Mouse (Mus musculus): ENCODE measurements around the gene Dhrs1.

The Dhrs1 gene

DNA sequence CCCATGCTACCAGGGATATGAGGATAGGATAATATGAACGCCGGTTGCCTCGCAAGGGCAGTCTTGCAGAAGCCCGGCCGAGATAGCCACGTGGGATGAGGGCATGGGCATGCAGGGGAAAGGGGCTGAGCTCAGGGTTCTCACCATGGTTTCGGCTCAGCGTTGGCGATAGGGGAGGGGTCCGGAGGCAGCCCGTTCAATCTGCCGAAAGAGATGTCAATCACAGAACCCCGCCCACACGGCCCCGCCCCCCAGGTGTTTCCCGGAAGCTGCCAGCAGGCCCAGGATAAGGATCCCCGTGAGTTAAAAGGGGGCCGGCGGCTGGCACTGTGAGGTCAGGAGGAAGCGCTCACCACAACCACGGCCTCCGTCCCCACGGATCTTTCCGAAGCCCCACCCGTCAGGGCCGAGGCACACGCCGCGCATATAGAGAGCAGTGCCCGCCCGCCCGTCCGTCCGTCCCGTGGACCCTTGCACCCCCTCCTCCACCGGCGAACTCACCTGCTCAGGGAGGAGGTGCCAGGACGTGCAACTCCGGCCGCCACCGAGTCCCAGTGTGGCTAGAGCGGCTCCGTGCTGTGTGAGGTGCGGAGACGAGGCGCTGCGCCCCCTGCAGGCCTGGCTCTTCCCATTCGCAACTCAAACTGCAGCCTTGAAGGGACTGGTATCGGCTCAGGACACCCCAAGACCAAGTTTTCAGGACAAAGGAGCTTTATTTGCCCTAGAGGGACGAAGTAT lies 23.6 kb downstream of the Dhrs1 start, which contains the start of gene Rabggta:
Gene Rabggta, minus strand, starts transcription at position 564 of the 738 bp plus-strand sequence.
- DNase-seq (ENCODE audit: low spot score in 2 of 2), result peak; percentile 81 to 89

DNA sequence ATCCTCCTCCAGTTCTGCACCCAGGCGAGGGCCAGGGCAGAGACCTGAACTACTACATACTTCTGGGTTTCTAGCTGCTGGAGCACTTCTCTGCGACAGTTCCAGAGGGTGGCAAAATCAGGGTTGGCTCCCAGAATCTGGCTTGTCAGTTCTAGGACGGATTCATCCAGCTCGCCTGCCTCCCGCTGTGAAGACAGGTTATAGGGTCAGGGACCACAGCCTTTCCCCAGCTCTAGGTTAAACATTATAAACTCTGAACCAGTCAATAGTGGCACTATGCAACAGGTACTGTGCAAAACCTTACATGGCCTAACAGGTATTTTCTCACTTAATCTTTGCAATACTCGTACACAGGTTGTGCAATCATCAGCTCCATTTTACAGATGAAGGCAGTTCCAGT lies 24.4 kb downstream of the Dhrs1 start:
- no peak for DNase-seq (ENCODE audit: low spot score in 2 of 2)

DNA sequence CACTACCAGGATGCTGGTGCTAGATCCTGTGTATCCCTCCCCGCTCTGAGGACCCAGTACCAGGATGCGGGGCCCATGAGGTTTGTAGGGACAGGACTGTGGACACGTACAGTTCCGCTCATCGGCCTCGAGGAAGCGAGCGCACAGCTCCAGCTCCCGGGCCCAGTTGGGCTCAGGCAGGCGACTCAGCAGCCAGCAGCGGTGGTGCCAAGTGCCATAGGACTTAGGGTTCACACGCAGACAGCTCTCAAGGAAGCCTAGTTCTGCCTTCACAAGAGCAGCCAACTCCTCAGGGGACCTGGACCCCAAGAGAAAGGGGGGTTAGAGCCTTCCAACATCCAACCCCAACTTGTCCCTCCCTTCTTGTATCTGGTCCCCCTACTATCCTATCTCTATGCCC lies 24.8 kb downstream of the Dhrs1 start:
- DNase-seq (ENCODE audit: low spot score in 2 of 2), result no peak

DNA sequence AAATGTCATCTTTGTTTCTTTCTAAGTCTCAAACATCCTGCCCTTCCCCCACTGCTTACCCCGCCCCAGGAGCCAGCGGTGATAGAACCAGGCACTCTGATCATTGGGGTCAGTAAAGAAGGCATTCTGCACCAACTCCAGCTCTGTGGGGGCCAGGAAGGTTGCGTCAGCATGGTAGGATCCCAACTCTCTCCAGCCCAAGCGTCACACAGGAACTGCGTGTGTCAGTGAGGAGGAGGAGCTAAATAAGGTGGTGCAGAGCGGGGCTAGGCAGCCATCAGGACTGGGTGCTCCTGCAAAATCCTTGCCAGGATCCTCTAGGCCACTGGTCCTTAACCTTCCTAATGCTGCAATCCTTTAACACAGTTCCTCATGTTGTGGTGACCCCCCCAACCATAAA lies 25.8 kb downstream of the Dhrs1 start:
- no peak for DNase-seq (ENCODE audit: low spot score in 2 of 2)

- no peak for DNase-seq (ENCODE audit: low spot score in 2 of 2)
Measured at GRCm38 (mm10) chr14:55716884-55717283, 28.6 kb downstream of the Dhrs1 start.

DNA sequence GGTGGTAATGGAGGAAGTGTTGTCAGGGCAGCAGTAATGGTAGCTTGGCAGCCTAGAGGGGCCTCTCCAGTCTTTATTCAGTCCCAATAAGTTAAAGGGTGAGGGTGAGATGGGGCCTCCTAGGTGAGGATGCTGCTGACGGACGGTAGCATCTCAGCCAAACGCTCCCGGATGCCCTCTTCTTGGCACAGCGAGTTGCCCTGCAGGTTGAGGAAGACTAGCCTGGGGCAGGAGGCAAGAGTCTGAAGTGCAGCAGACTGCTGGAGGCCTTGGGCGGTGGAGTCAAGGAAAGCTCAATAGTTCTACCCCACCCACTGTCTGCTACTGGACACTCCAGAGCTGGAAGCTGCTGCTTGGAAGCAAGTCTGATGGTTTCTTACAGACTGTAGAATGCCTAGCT lies 29.2 kb downstream of the Dhrs1 start:
- DNase-seq (ENCODE audit: low spot score in 2 of 2), result no peak

- DNase-seq (ENCODE audit: low spot score in 2 of 2), result no peak
Measured at GRCm38 (mm10) chr14:55714893-55715292, 30.6 kb downstream of the Dhrs1 start.

DNA sequence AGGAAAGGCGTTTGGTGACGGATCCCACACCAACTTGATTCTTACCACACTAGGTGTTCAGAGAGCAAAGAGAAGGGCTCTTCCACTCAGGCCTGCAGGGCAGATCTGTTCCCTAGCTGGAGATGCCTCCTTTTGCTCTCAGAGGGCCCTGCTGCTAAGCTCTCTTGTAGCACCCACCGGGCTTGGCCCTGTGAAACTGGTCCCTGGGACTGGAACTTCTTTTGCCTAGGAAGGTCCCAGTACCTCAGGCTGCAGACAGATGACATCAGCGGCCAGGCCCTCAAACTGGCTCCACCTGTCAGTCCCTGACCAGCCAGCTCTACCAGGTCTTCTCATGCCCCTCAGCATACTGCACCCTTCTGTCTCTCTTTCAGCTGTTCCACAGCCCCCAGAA lies 31.8 kb downstream of the Dhrs1 start, which contains the start of gene Tgm1:
Gene Tgm1, minus strand, starts transcription at position 198 of the 394 bp plus-strand sequence.
- no peak for DNase-seq (ENCODE audit: low spot score in 2 of 2)

GRCm38 (mm10) chr14:55713007-55713728 lies 32.3 kb downstream of the Dhrs1 start:
- DNase-seq (ENCODE audit: low spot score in 2 of 2), result peak; percentile 40 to 43

DNA sequence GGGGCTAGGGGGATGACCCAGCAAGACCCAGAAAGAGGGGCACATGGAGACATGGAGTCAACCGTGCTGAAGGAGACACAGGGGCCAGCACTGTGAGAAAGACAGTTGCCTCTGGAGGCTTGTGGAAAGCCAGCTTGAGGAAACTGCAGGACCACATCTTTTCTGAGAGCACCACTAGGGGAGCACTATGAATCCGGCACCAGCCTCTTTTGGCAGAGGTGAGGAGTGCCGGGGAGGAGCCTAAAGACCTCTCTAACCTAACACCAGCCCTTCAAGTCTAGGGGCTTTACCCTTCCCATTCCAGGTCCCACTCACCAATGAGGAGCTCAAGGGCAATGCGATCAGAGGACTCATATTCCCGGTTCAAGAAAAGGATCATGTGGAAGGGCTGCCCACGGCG lies 33.7 kb downstream of the Dhrs1 start:
- no peak for DNase-seq (ENCODE audit: low spot score in 2 of 2)

DNA sequence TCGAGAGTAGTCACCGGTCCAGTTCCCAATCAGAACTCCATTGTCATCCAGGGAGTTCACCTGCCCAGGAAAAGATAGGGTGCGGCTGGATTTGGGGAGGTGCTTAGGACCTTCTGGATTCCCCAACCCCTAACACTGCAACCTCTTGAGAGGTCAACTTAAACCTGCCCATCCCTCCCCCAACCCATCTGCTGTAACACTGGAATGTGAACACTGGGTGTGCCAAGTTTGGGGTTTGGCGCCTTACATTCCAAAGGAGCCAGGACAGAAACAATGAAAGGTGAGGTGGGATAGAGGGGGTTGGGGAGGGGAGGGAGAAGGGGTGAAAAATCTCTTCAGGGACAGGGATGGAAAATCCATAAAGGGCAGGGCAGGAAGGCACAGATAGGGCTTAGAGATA lies 36.0 kb downstream of the Dhrs1 start:
- no peak for DNase-seq (ENCODE audit: low spot score in 2 of 2)

DNA sequence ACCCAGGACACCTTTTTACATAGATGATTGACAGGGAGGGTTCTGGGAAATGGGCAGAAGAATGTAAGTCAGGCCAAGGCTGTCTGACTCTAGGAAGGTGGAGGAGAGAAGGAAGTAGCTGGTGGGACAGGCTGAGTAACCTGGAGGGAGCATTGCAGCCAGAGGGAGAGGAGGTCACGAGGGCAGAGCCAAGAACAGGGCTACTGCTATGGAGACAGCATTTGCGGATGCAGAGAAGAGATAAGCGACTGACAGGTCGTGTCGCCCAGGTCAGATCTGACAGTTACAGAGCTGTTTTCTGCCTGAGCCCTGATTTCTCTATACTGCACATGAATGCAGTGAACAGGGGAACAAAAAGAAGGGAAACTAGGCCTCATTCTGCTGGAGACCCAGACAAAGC lies 38.1 kb downstream of the Dhrs1 start:
- no peak for DNase-seq (ENCODE audit: low spot score in 2 of 2)

DNA sequence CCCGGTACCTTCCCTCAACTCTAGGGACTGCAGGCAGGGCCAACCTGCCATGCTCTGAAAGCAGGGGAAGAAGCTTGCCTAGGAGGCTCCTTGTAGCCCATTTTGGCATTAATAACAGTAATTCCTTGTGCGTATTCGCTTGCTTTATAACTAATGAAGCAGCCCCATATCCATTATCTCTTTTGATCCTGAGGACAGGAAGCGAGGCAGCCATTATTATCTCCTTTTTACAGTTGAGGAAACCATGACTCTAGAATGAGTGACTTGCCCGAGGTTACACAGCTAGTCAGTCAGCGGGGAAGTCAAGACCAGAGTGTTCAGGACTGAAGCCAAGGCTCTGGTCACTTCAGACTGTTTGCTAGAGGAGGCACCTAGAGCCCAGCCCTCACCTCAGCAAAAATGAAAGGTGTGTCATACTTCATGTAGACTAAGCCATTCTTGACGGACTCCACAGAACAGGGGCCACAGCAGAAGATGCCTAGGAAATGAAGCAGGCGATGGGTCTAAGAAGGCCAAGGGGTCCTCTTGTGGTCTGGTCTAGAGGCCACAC lies 39.4 kb downstream of the Dhrs1 start:
- no peak for DNase-seq (ENCODE audit: low spot score in 2 of 2)

GRCm38 (mm10) chr14:55702761-55703160 lies 42.7 kb downstream of the Dhrs1 start:
- DNase-seq (ENCODE audit: low spot score in 2 of 2), result no peak

- DNase-seq (ENCODE audit: low spot score in 2 of 2), result no peak
Measured at GRCm38 (mm10) chr14:55701131-55701530, 44.4 kb downstream of the Dhrs1 start.

- DNase-seq (ENCODE audit: low spot score in 2 of 2), result no peak
Measured at GRCm38 (mm10) chr14:55697226-55697625, 48.3 kb downstream of the Dhrs1 start.

DNA sequence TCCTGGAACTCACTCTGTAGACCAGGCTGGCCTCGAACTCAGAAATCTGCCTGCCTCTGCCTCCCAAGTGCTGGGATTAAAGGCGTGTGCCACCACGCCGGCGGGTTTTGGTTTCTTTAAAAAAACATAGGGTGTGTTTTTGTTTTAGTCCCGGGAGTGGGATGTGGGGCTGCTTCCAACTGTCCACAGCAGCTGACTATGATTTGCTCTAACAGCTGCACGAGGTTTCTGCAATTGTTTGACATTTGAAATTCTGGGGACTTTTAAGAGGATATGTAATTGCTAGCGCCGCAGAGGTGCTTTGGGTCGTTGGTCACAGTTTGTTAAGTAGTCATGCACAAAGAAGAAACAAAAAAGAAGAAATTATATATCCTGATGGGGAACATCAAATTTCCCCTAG lies 56.1 kb downstream of the Dhrs1 start:
- DNase-seq (ENCODE audit: low spot score in 2 of 2), result no peak

Measured in heart, adult 9 months (tissue).